Mouse (Mus musculus): ENCODE data around the gene Ptger4.
"Not testable (repeated sequence)": the region's sequence is repeated elsewhere in the genome, so short reads cannot be mapped to it uniquely, and the experiment has no call there.

Ptger4 gene

GRCm38 (mm10) chr15:5238073-5238472, 5.9 kb downstream of the Ptger4 start:
- no peak for DNase-seq (ENCODE audit: low spot score)

DNA sequence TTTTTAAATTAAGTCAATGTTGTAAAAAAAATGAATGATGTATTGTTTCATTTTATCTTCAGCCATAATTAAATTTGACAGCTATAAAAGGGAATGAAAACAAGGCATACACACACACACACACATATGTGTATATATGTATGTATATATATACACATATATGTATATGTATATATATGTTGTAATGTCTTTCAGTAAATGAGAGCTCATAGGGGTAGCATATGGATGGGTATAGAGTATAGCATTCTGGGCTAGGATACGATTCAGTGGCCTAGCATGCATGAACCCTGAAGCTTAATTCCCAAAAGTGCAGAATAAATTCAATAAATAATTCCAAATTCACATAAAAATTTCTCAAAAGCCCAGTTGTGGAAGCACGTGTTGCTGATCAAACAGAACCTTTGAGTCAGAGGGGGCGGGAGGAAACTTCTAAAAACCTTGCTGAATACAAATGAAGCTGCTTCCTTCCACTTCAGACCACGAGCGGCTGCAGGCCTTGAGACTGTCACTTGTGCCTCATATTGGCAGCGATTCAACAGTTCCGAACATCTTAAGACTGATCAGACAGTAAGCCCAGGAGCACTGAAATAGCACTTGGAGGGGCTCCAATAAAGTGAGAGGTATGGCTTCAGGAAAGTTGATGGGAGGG, 6.9 kb downstream of the Ptger4 start:
- DNase-seq (ENCODE audit: low spot score): no peak

- peak; percentile 81 for DNase-seq (ENCODE audit: low spot score)
These were observed 7.4 kb downstream of the Ptger4 start for GRCm38 (mm10) chr15:5236538-5236937.

GRCm38 (mm10) chr15:5235527-5235926, 8.5 kb downstream of the Ptger4 start:
- DNase-seq (ENCODE audit: low spot score): peak; percentile 34

- DNase-seq (ENCODE audit: low spot score): no peak
These were observed 9.3 kb downstream of the Ptger4 start for GRCm38 (mm10) chr15:5234659-5235058.

GRCm38 (mm10) chr15:5230746-5231145, 13.2 kb downstream of the Ptger4 start:
- DNase-seq (ENCODE audit: low spot score): not testable (repeated sequence)

- no peak for DNase-seq (ENCODE audit: low spot score)
These were observed 23.5 kb downstream of the Ptger4 start for GRCm38 (mm10) chr15:5220491-5220890.

DNA sequence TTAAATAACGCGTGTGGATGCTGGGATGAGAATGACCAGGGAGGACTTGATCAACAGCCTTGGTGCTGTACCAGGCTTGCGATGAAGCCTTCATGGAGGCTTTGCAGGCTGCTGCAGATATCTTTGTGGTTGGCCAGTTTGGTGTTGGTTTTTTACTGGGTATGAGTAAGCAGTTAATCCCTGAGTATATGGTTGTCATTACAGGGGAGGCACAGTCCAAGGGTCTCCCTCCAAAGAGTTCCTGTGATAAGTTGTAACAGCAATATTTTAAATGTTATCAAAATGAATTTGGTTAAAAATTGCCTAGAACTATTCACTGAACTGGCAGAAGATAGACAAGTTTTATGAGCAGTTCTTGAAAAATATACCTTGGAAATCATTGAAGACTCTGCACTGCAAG, 34.9 kb downstream of the Ptger4 start:
- DNase-seq (ENCODE audit: low spot score): no peak

- no peak for DNase-seq (ENCODE audit: low spot score)
These were observed 38.8 kb downstream of the Ptger4 start for GRCm38 (mm10) chr15:5205222-5205621.

DNA sequence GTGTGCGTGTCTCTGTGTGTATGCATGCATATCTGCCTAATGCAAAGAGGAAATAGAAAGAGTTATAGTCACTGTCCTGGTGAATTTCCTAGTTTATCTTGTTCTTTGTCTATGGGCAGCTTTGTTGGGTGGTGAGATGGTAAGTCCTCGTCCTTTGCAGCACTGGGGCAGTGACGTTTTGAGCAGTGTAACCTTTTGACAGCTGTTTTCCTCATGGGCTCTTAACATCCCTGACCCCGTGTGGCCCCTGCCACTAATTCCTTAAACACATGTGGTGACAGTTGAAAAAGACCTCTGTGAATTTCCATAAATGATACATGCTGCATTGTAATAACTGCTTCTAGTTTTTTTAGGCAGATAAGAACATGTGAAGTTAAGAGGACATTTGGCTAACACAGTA, 47.3 kb downstream of the Ptger4 start:
- no peak for DNase-seq (ENCODE audit: low spot score)

GRCm38 (mm10) chr15:5195987-5196514, 47.9 kb downstream of the Ptger4 start:
- no peak for DNase-seq (ENCODE audit: low spot score)

- no peak for DNase-seq (ENCODE audit: low spot score)
These were observed 49.1 kb downstream of the Ptger4 start for GRCm38 (mm10) chr15:5194931-5195330.

DNA sequence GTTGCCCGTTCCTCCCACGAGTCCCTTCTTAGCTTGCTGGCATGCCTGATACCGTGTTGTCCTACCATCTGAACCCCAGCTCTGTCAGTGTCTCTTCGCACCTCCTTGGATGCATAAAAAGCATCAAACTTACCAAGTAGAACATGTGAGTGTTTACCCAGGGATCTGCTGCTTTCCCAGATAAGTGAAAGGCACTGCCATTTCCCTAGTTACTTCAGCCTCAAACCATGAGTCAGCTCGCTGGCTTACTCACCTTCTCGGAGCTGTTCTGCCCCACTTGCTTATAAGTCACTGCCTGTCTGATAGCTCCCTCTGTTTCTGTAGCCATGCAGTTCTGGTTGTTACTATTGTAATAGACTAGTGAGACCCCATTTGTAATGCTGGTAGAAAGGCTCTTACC, 49.5 kb downstream of the Ptger4 start:
- no peak for DNase-seq (ENCODE audit: low spot score)

DNA sequence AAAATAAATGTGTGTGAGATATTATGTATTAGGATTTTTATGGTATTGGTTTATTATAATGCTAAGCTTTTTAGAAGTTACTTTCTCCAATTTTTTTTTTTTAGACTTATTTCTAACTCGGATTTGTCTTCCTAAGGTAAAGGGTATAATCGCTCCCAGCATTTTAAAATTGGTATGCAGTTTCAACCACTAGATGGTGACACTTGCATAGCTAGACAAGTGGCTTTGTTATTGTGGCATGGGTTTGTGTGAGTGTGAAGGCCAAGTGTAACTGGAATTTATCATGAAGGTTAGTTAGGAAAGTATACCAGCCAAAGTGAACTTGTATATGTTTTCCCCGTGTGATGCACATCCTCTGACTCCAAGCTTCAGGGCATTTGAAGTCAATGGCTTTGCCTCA, 50.2 kb downstream of the Ptger4 start:
- no peak for DNase-seq (ENCODE audit: low spot score)

DNA sequence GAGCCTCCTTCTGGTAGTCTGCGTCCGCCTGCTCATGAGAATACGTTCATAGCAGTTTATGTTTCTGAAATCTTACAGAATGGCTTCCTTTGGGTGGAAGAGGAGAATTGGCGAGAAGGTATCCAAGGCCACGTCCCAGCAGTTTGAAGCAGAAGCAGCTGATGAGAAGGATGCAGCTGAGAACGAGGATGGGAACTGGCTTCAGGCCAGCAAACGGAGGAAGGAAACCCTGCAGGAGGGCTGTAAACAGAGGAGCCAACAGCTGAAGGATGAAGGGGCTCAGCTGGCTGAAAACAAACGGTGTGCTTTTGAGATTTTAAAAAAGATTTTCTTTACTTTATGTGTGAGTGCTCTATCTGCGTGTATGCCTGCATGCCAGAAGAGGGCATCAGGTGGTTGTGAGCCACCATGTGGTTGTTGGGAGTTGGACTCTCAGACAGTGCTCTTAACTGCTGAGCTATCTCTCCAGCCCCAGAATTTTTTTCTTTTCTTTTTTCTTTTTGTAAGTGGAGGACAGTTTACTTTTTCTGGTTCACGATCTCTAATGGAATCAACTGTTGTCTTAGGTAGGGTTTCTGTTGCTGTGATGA, 54.4 kb downstream of the Ptger4 start:
- no peak for DNase-seq (ENCODE audit: low spot score)

DNA sequence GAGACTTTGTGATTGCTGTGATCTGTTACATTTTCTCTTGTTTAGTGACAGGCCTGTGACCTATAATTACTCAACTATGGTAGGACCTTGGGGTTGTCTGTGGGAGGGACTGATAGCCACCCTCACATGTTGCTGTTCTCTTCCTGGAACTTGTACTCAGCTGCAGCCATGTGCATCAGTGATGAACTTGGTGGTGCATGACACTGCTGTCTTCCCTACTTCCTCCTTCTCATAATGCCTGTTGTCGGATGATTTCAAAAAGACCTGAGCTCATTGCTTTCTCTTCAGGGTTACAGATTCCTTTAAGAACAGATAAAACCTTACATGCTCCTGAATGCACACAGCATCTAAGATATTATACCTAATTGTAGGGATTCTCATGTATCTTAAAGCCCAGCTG, 56.0 kb downstream of the Ptger4 start:
- DNase-seq (ENCODE audit: low spot score): no peak

DNA sequence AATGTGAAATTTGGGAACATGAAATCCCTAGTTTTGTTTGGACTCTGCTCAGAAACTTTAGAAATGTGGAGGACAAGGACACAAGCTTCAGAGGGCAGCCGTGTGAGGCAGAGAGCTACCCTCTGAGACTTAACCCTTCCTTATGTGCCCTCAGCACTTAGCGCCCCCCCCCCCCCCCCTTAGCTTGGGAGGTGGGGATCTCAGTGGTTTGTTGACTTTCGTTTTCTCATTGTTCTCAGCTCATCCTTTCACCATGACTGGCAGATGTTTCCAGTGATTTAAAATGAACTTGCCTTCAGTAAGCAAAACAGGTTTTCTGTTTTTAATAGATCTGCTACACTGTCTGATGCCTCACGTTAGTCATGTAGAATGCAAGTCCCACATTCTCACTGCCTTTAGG, 56.9 kb downstream of the Ptger4 start:
- no peak for DNase-seq (ENCODE audit: low spot score)

- no peak for DNase-seq (ENCODE audit: low spot score)
These were observed 57.7 kb downstream of the Ptger4 start for GRCm38 (mm10) chr15:5186293-5186675.

DNA sequence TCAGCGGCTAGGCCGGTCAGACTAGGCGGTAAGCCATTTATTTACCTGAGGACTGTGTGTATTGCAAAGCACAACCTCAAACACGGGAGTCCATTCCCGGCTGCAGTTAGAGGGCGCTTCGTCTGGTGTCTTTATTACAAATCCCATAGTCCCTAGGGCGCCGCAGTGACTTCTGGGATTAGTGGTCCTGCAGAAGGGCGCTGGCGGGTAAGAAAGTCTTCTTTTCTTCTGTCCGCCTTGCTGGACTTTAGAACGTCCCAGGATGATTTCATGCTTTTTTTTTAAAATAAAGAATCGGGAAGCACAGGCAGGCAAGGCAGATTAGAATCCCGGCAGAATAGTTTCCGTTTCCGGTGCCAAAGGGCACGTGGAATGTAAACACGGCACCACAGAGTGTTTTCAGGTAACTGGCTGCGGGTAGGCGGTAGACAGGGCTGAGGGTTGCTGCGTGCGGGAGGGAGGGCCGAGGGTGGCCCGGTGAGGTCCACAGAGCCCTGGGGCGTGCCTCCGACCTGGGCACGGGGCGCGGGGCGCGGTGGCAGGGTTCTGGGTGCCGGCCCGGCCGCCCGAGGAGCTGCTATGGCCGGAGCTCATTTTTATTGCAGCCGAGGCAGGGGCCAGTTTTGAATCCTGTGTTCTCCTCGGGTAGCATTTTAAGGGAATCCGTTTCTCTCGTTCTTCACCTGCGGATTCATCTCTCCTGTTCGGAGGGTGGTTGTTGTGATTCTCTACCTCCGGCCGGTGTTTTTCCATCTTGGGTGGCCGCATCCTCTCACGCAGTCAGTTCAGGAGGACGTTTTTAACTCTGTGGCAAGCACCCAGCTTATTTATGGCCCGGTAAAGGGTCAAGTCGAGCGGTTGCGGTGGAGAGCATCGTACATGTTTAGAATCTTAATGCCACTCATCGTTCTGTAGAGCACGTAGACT, 58.4 kb downstream of the Ptger4 start, which contains the start of gene Ttc33:
Ttc33 (plus strand) TSS at position 160 of the 927 bp plus-strand sequence.
- peak; percentile 64 for DNase-seq (ENCODE audit: low spot score)

GRCm38 (mm10) chr15:5184668-5185330, 59.2 kb downstream of the Ptger4 start:
- DNase-seq (ENCODE audit: low spot score): no peak

GRCm38 (mm10) chr15:5173217-5173820, 70.7 kb downstream of the Ptger4 start:
- DNase-seq (ENCODE audit: low spot score): no peak
